Mouse (Mus musculus): ENCODE results near the gene Trmt10b. TPM values are rescaled to one million over a fixed set of nuclear protein-coding genes. Genes with fewer than 3 reads are reported as not detected.

Gene Trmt10b
- total RNA-seq (2021) = 10 to 100 TPM; 13.3 to 14.4 TPM
- long read RNA-seq, transcript Trmt10b-201 (9 exons, 2,064 nt) = major isoform, 16 of 19 reads
- long read RNA-seq, partial matches to known transcripts = 0 of 19 reads
- long read RNA-seq, other reads (novel, unspliced or antisense) = 3 of 19 reads

- peak; percentile 51 to 68 for DNase-seq (ENCODE audit: low spot score in 2 of 2)
Measured at GRCm38 (mm10) chr4:45296662-45297564, at the start of gene Trmt10b. TSS of gene Trmt10b (plus strand) at chr4:45297127.

DNA sequence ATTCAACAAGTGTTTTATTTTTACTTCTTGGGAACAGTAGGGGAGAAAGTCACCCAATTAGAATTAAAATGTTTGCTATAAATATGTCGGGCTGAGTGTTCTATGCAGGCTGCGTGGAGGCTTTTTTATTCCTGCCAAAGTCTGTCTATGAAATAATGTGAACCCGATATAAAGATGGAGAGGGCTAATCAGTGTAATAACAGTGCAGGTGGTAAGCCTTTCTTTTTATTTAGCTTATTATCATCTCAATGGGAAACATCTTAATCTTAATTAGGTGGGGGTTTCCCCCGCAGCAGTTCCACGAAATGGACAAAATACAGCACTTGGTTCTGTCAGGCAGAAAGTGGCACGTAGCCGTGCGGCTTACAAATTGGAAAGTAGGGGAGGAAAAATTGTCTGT is 45.7 kb upstream of the Trmt10b start:
- DNase-seq (ENCODE audit: low spot score in 2 of 2) = no peak

- peak; percentile 41 to 49 for DNase-seq (ENCODE audit: low spot score in 2 of 2)
Measured at GRCm38 (mm10) chr4:45252861-45253262, 44.1 kb upstream of the Trmt10b start.

GRCm38 (mm10) chr4:45253839-45254601 is 42.9 kb upstream of the Trmt10b start:
- DNase-seq (ENCODE audit: low spot score in 2 of 2) = peak; percentile 25 to 54

- DNase-seq (ENCODE audit: low spot score in 2 of 2) = no peak
Measured at GRCm38 (mm10) chr4:45259232-45259832, 37.6 kb upstream of the Trmt10b start.

DNA sequence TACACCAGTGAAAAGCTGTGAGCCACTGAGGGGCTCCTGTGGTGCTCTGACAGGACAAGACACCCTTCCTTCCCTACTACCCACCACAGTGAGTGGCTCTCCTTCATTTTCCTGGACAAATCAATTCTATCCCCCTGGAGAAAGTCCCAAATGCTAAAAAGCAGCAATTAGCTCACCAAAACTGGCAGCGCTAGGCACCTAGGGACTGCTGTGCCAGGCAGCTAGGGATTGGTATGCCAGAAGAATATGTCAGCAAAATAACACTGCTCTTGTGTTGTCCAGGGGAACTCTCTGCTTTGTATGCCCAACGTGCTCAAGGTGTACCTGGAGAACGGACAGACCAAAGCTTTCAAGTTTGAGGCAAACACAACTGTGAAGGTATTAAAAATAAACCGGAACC is 35.4 kb upstream of the Trmt10b start:
- DNase-seq (ENCODE audit: low spot score in 2 of 2) = peak in 1 of 2 experiments; percentile 59

- DNase-seq (ENCODE audit: low spot score in 2 of 2) = no peak
Measured at GRCm38 (mm10) chr4:45267883-45268282, 29.0 kb upstream of the Trmt10b start.

DNA sequence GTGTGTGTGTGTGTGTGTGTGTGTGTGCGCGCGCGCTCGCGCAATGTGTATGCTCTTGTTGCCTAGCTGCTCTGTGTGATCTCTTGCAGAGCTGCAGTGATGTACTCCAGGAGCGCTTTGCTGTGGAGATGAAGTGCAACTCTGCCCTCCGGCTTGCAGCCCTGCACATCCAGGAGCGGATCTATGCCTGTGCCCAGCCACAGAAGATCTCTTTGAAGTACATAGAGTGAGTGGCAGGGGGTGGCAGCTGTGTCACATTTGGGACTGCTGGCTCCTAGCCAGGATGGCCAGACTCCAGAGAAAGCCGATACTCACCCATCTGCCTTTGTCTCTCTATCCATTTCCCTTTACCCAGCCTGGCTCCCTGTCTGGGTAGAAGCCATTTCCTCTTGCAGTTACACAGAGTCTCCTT is 25.9 kb upstream of the Trmt10b start:
- DNase-seq (ENCODE audit: low spot score in 2 of 2) = peak; percentile 91 to 92

DNA sequence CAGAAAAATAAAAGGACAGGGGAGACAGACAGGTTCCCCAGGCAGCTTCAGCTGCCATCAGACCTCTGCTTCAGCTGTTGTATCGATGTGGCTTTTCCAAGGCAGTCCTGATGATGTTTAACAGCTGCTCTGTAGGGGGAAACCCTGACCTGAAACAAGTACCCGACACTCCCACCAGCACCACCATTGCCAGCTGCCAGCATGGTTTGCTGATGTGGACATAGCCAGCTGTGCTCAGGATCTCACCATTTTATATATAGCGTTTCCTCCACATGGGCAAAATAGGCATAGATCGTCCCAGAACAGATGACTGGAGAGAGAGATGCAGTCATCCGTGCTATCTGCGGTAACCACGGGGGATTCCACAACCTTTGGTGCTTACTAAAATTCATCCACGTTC is 21.2 kb upstream of the Trmt10b start:
- DNase-seq (ENCODE audit: low spot score in 2 of 2) = no peak

GRCm38 (mm10) chr4:45279292-45279691 is 17.6 kb upstream of the Trmt10b start:
- no peak for DNase-seq (ENCODE audit: low spot score in 2 of 2)

GRCm38 (mm10) chr4:45279981-45280548 is 16.9 kb upstream of the Trmt10b start:
- DNase-seq (ENCODE audit: low spot score in 2 of 2) = peak; percentile 70 to 76

DNA sequence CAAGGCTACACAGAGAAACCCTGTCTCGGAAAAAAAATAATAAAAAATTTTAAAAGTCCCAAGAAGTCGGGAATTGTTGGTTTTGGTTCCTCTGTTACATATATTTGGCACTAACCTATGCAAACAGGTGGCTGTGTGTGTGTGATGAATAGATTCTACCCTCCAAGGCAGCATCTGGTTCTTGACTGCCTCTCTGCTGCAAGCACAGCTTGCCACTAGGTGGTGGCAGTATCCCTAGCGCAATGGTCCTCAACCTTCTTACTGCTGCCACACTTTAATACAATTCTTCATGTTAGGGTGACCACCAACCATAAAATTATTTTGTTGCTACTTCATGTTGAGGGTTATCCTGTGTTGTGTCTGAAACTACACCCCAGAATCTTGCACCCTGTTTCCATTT is 10.6 kb upstream of the Trmt10b start:
- no peak for DNase-seq (ENCODE audit: low spot score in 2 of 2)

GRCm38 (mm10) chr4:45287906-45288305 is 9.0 kb upstream of the Trmt10b start:
- no peak for DNase-seq (ENCODE audit: low spot score in 2 of 2)

GRCm38 (mm10) chr4:45305536-45305935 is 8.6 kb downstream of the Trmt10b start:
- DNase-seq (ENCODE audit: low spot score in 2 of 2) = no peak

- DNase-seq (ENCODE audit: low spot score in 2 of 2) = peak in 1 of 2 experiments; percentile 37
Measured at GRCm38 (mm10) chr4:45308046-45308445, 11.1 kb downstream of the Trmt10b start.

DNA sequence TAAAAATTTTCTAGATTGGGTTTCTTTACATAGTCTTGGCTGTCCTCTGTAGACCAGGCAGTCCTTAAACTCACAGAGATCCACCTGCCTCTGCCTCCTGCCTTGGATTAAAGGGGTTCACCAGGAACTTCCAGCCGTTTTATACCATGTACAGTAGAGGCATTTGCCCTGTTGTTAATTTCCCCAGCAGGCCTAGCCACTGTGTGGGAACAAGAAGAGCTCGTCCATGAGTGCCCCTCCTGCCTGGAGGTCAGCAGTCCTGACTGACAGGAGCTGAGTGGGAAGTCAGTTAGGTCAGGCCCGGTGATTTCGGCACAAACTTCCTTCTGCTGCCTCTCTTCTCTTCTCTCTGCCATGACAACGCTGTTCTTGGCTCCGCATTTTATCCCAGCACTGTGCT is 11.7 kb downstream of the Trmt10b start:
- no peak for DNase-seq (ENCODE audit: low spot score in 2 of 2)

DNA sequence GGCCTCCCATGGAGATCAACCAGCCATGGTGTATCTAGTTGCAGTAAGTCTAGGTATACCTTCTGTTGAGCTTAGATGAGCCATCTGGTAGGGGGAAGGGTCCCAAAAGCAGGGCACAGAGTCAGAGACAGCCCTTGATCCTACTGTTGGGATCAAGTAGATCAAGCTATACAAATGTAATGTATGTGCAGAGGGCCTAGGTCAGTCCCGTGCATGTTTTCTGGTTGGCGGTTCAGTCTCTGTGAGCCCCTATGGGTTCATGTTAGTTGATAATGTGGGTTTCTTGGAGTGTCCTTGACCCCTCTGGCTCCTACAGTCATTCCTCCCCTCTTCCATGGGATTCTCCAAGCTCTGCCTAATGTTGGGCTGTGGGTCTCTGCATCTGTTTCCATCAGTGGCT is 14.1 kb downstream of the Trmt10b start:
- no peak for DNase-seq (ENCODE audit: low spot score in 2 of 2)

DNA sequence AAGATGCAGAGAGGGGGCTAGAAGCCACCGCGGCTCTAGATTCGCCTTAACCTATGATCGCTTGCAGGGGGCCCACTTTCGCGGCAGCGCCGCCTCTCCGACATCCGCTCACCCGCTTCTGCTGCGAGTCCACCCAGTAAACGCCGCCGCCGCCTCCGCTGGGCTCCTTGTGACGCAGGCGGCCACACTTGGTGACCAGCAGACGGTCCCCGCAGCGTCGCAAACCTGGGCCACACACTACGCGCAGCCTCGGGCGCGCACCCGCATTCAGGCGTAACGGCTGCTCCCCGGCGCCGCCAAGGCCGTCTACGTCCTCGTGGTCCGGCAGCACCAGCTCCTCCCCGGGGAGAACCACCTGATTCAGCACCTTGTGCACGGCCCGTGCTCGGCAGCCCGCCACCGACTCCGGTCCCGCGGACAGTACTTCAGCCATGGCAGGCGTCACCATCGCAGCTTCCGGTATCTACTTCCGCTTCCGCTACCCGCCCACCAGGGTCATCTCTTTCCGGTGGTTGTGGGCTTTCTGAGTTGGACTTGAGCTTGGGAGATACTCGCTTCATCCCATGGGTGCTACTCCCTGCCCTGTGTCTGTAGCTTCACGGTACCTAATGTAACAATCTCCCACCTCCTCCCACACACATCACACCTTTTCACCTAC is 23.4 kb downstream of the Trmt10b start:
- peak; percentile 80 to 84 for DNase-seq (ENCODE audit: low spot score in 2 of 2)

GRCm38 (mm10) chr4:45331139-45331538 is 34.2 kb downstream of the Trmt10b start:
- DNase-seq (ENCODE audit: low spot score in 2 of 2) = no peak

DNA sequence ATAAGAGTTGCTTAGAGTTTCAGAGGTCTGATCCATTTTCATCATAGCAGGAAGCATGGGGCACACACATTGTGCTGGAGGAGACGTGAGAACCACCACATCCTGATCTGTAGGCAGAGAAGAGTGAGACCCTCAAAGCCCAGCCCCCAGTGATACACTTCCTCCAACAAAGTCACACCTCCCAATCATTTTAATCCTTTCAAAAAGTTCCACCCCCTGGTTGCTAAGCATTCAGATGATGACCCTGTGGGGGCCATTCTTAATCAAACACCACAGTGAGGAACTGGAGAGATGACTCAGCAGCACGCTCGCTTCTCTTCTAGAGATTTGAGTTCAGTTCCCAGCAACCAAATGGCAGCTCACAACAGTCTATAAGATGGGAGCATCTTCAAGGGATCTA is 35.5 kb downstream of the Trmt10b start:
- no peak for DNase-seq (ENCODE audit: low spot score in 2 of 2)

DNA sequence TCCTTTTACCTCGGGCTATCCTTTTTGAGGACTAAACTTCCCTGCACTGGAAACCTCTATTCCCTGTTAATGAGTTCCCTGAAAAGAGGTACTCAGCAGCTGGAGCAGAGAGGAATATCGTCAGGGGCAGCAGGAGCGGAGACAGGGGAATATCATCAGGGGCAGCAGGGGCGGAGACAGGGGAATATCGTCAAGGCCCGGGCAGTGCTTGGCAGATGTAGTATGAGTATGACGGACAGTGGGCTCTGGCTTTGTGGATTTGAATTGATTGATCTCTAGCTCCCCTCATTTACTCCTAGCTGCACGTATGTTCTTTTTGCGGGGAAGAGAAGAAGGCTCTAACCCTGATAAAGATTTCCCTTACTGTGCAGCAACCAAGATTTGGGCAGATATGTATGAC is 44.3 kb downstream of the Trmt10b start:
- DNase-seq (ENCODE audit: low spot score in 2 of 2) = peak in 1 of 2 experiments; percentile 12

Measured in layer of hippocampus, postnatal 10 days (tissue).